Mouse (Mus musculus) thymus, postnatal 25 days (tissue): ENCODE data around the gene Tmem87a.
A peak's percentile ranks its signal among the peaks of the same experiment; 100 is the strongest.

ENCODE experiments used
- DNase-seq: peaks from one replicate; pipeline ENCODE4 v3.0.0; 2022

Tmem87a gene

DNA sequence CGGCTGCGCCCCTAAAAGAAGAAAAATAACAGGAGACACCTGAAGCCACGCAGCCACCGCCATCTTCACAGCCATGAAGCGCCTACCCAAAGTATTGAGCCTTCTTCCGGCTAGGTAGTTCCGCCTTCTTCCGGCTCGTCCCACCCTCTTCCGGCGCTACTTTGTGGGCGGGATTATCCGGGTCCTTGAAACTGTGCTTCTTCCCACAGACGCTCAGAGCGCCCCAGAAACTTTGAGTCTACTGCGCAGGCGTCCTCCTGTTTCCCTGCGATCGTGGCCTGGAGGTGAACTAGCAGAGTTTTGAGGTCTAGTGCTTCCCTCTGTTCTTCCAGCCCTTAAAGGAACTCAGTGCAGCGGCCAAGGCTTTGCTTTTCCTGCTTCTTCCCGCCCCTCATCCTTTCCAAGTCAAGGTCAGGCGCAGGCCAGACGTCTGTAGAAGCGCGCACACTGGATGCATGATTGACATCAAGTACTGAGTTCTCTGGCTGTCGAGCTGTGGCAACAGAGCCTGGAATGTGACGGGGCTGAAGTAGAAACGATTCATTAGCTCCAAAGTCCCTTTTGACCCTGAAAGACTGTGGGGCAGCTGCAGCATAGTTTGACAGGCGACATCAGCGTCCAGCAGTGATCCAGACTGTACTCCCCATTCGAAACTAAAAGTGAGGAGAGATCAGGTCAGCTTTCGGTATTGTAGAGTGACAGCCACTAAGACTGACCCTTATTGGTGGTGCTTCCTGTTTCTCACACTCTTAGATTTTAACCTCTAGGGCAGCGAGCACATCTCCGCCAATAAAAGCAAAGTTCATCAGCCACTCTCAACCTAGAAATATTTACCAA, at the start of gene Tmem87a:
TSS of gene Tmem87a (minus strand) at position 128 of the 837 bp plus-strand sequence.
- DNase-seq: peak; percentile 96

DNA sequence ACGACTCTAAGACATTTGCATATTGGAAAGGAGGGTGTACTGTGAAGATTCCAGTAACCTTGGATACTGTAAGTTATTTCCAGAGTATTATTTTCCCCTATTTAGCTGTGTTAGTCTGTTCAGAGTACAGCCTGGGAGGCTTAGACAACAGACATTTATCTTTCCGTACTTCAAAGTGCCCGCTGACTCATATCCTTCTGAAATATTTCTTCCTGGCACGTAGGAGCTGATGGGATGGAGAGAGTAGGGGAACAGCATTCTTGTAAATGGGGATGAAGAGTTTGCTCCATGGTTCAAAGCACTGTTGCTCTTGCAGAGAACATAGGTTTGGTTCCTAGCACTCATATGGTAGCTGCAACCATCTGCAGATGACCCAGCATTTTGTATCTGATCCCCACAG, 48.7 kb upstream of the Tmem87a start:
- DNase-seq: no peak

DNA sequence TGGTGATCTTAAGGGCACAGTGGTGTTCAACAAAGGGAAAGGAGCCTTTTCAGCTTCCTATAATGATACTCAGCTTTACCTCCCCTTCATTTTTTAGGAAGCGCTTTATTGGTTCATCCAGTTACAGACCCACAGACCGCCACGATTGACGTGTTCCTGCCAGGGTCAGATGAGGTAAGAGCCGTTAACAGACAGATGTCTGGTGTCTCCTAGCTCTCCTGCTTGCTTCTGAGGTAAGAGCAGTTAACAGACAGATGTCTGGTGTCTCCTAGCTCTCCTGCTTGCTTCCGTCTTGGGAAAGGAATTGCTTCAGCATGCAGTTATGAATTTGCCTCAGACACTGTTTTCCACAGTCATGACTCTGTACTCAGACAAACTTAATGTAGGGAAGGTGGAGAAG, 46.8 kb upstream of the Tmem87a start:
- DNase-seq: no peak

DNA sequence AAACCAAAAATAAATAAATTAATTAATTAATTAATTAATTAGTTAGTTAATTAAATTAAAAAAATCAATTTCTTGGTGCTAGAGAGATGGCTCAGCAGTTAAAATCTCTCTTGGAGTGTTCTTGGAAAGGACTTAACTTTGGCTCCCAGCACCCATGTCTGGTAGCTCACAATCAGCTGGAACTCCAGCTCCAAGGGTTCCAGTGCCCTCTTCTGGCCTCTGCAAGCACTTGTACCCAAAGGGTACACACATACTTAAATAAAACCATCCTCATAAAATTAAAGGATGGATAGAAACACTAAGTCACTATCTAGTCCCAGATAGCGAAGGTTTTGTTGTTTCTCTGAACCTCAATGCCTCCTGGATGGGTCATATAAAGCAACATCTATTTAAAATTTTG, 43.4 kb upstream of the Tmem87a start:
- peak; percentile 36 for DNase-seq

DNA sequence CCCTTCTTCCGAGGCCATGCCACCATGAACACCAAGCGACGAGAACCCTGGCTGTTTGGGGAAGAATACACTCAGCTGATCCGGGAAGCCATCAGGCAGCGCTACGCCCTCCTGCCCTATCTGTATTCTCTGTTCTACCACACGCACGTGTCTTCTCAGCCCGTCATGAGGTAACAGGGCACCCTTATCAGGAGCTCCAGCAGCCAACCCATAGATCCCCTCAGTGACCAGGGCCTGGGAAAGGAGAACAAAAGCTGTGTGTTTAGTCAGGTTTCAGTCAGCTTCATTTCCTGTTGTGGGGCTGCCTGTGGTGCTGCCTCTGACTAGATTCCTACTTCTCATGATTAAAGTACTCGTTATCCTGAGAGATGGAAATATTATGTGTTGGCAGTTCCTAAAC, 42.5 kb upstream of the Tmem87a start:
- peak; percentile 28 for DNase-seq

DNA sequence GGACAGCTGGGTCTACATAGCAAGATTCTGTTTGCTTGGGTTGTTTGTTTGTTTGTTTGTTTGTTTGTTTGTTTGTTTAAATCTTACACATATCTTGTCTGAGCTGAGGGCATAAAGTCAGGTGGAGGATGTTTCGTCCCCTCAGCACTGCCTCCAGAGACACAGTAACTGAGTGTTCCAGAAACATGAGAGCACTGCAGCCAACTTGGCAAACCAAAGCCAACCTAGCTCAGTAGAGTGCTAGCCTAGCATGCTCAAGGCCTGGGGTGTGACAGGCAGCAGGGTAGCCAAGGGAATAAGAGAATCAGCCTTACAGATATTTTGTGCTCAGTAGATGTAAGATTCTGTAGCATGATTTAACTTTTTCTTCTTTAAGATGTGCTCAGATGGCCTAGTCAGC, 40.6 kb upstream of the Tmem87a start:
- DNase-seq: no peak

DNA sequence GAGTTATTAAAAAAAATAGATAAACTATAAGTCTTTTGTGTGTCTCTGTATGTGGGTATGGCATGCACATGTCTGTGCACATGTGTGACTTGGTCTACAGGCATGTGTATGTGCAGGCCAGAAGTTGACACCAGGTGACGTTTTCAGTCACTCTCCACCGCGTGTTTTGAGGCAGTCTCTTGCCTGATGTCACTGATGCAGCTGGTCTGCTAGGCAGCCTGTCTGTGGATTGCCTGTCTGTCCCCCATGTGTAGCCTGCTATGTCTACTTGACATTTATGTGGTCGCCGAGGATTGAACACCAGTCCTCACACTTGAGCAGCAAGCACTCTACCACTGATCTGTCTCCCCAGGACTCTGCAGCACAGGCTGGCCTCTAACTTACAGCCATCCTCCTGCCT, 20.5 kb upstream of the Tmem87a start:
- peak; percentile 63 for DNase-seq

DNA sequence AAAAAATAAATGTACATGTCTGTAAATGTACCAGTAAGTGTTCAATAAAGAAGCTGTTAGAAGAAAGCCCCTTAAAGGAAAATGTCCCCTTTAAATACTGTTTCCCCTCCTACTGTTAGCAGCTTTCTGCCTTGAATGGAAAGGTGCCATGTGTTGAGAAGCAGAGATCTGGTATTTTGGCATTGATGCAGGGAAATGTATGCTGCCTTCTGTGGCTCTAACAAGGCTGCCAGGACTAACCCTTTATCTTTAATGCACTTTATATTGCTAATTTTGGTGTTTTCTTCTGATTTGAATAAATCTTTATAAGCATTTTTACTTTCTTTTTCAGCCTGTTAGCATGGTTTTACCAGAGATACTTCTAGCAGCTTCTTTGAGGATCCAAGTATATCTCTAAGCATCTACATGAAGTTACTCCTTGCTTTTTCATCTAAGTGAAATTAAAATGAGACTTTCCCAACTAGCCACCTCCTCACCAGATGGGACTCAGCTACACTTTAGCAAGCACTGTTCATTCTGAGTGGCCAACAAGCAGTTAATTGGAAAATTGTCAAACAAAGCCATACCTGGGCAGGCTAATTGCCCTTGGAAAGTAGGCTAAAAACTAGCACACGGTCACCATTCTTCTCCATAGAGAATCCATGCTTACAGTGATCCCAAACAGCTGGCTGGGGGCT, 11.0 kb upstream of the Tmem87a start:
- no peak for DNase-seq

DNA sequence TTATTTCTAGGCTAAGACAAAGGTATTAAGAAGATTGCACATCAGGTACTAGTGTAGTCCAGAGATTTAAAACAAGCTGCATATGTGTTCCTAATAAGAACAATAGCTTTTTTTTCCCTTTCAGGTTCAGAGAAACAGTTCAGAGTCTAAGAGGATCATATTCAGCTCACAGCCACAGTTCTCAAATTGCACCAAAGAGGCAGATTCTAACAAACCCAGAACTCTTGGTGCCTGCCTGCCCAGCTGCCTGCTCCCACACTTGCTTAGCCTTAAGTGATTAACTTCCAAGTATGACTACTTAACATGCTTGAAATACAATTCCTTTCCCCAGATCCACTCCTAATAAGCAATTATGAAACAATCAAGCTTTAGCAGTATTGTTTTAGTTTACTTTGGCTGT, 10.2 kb upstream of the Tmem87a start:
- DNase-seq: no peak

DNA sequence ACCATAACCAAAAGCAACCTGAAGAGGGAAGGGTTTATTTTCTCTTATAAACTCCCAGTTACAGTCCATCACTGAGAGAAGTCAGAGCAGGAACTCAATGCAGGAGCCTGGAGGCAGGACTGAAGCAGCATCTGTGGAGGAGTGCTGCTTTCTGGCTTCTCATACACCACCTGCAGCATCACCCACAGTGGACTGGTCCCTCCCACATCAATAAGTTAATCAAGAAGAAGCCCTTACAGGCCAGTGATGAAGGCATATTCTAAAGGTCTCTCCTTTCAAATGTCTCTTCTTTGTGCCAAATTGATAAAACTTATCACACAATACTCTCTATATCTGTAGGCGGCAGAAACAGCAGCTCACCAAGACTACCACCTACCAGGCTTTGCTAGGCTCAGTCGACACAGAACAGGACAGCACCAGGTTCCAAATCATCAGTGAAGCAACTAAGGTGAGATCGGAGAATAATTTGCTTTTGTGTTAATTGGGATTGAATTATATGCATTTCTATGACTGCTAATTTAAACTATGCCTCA, 7.2 kb upstream of the Tmem87a start:
- DNase-seq: no peak

DNA sequence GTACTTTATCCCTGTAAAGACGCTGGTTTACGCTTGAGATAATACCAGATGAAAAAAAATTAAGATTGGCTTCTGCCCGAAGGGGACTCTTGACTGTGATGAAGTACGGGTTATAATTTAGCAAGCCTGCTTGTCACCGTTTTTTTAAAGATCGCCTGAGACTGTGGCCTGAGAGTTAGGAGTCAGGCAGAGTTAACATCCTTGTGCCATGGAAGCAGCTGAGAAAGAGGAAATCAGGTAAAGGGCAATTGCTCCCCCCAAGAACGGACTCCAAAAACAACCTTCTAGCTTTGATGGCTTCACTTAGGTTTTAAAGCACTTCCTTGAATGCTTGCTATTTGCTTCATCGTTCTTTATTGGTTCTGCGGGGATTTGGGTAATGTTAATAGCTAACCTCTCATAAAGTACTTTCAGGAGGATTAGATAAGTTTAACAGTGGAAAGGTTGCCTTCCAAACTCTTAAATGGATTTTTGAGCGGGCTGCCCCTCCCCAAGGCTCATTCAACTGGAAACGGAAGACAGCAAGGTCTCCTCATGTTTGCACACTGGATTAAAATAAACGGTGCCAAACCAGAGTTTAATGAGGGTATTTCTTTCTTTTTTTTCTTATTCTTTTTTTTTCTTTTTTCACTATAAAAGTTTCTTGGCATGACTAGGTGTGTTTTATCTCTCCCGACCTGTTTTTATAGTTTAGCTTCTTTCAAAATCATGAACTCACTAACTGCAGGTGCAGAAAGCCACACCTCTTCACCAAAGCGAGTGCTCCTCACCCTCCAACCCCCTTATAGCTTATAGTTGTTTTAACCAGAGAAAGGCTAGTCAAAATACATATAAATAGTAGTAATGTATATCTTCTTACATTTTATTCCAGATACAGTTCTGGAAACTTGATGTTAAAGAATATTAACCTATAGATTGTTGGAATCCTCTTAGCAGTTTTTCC, 1.2 kb upstream of the Tmem87a start:
- DNase-seq: peak; percentile 36

DNA sequence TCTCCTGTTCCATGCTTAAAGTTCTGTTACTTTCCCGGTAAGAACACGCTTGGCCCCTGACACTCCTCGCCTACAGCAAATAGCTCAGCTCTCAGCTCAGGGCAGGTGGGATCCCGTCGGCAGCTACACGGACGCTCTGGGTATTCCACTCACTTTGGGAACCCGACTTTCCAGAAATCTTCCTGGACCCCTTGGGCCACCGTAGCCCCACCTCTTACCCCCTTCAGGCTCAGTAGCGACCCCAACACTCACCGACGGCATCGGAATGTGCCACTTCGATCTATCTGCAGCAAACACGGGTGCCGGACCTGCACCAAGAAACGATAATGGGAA, 294 bp downstream of the Tmem87a start, which contains the start of gene Ganc:
TSS of gene Ganc (plus strand) at position 244 of the 333 bp plus-strand sequence.
- no peak for DNase-seq

DNA sequence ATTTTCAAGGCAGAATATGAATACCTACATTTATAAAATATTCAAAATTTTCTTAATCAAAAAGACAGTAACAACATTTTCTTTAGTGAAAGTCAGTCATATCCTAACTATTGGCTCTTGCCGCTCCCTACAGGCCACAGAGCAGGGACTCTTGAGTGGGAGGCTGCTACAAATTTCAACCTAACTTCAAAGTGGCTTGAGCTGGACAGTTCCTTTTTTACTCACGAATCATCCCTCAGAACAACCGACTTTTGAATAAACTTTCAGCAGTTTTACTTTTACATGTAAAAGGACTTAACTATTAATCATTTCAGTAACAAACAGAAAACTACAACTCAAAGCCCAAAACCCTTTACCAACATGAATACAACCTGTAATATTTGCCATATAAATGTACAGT, 1.1 kb downstream of the Tmem87a start:
- no peak for DNase-seq

DNA sequence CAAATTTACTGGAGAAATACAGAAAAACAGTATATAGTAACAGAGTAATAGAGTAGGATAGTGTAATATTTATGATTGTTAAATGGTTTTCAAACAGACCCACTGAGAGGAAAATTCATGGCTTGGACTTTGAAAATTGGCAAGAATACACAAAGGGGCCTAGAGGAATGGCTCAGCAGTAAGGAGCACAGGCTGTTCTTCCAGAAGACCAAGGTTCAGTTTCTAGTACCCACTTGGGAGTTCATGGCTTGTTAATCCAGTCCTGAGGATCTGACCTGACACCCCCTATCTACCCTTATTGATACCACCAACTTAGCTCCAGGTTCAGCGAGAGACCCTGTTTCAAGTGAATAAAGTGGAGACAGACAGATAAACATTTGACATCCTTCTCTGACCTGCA, 6.0 kb downstream of the Tmem87a start:
- DNase-seq: no peak

DNA sequence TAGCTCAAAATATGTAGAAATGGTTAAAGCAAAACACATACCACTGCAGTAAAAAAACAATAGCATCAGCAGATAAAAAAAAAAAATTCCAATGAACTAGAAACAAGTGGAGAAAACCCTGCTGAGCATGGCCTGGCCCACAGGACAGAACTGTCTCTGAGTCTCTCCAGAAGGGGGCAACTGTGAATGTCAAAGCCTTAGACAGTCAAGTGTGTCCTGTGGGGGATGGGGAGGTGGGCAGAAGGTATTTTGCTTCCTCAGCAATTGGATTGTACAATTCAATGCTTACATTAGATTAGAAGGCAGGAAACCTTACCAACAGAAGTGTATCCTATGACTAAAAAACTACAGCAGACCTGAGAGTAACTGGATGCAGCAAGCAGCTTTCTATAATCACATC, 11.5 kb downstream of the Tmem87a start:
- peak; percentile 25 for DNase-seq

DNA sequence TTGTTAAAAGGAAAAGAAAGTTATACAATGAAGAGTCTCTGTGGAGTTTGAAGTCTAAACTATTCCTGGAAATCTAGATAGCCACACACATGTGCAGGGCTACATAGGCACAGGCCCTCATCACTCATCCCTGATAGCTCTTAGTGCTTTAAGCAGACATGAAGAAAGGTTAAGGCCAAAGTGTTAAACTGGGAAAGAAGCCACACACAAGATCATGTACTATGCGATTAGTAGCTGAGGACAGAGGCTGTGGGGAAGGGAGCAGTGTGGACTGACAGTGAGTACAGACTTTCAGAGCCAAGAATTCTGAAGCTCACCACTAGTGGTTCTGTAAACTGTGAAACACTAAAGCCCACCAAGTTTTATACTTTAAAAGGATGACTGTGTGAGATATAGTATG, 13.0 kb downstream of the Tmem87a start:
- DNase-seq: no peak

DNA sequence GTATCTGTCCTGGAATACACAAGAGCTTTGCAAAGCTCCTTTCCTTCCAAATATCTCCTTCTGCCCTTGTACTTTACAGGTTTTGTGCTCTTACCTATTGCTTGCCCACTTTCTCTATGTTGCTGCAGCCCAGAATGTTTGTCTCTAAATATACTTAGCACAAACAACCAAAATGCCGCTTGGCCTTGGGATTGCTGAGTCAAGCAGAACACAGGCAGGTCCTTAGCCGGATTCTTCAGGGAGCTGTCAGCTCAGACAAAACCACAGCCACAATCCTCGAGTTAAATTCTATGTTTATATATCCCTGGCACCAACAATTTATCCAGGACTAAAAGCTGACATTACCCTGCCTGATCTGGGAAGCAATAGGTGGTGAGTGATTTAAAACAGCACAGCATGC, 14.5 kb downstream of the Tmem87a start:
- no peak for DNase-seq

DNA sequence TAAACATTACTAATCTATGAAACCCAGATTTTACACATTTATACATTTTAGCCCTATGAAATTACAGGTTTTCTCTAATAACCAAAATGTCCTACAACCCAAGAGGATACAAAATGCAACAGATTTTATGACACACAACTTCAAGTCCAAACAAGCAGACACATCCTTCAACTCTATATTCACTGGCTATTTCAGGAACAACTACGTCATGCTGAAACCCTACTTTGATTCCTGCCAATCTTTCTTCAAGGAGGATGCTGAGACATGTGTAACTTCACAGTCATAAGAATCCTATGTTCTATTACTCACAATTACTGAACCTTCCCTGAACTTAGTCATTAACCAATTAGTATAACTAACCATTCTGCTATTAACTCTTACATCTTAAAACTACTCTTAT, 16.6 kb downstream of the Tmem87a start:
- DNase-seq: no peak

DNA sequence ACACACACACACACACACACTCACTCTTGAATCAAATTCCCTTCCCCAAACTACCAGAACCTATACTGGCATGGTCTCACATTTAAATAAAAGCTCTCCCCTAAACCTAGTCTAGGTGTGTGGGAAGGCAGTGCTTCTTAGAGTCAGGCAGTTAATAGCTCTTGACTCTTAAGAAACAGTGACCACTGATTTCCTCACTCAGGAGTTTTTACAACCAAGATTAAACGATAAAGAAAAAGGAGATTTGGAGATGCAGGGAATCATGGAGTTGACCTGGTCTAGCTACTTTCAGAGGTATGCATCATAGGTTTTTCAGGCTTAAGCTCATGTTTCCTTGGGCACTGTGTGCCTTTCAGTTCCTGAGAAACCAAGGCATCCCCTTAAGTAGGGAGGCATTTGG, 17.6 kb downstream of the Tmem87a start:
- no peak for DNase-seq

DNA sequence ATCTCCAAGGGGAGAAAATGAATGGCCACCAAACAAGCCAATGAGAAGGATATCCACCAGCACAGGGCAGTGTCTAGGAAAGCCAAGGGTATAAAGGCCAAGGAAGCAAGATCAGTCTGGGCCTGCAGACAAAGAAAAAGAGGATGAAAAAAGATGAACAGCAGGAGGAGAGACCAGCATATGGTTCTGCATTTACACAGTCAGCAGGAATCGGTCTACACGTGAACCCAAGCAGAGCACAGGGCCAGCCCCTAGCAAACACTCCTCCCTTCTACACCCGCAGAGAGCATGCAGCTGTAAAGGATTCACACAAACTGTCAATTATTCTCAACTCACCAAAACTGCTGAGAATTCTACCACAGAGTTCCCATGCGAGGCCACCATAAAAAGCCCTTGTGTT, 30.1 kb downstream of the Tmem87a start:
- no peak for DNase-seq

DNA sequence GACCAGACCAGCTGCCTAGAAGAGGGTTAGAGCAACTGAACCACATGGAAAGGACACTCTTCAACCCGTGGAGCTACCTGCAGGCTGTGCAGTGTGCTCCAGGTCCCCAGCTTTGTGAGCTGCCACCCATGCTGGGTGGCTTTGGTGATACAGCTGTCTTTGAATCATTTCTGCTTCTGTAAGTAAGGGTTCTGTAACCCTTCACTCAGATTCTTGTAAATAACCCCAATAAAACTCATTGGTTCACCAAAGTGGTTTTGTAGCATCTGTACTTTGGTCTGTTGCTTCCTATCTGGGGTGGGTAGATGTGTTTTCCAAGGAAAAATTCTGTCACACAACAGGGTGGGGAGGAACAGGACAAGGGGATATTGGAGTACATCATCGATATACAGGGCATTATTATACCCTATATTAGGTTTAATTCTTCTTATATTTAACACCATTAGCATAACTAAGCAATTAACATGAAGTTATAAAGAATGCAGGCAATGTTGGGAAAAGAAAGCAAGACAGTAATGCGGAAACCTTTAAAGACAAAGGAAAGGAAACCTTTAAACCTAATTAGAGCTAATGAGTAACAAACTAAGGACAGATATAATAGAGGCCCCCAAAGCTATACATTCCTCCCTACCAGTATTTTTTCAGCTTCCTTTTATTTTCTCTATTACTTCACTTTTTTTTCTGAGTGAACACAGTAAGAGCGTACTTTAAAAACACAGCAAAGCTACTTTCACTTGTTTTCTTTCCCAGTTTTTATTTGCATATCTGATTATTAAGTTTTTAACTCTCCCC, 36.3 kb downstream of the Tmem87a start:
- no peak for DNase-seq

DNA sequence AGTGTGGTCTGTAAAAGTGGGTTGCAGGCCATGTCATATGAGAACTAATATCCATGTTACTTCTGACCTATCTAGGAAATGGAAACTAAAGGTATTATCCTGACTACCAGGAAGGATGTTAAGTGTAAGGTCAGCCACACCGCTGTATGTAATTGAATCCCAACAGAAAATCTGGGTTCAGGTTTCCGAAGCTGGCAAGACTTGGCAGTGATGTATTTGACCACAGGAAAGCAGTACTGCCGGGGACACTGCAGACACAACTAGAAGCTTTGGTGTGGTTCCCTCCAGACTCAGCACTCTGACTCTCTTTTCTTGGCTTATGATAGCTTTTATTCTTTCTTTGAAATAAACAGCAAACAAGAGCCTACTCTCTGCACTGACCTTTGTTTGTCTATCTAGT, 37.4 kb downstream of the Tmem87a start:
- no peak for DNase-seq
